Mouse (Mus musculus): ENCODE measurements around the gene Mrpl18.
"Not testable (repeated sequence)": the region's sequence is repeated elsewhere in the genome, so short reads cannot be mapped to it uniquely, and the experiment has no call there.

Gene Mrpl18

GRCm38 (mm10) chr17:12915881-12916583 is at the start of gene Mrpl18:
Mrpl18 (minus strand) TSS chr17:12916345.
- peak; percentile 95 for DNase-seq (ENCODE audit: low spot score)

GRCm38 (mm10) chr17:12963476-12963875 is 47.3 kb upstream of the Mrpl18 start:
- DNase-seq (ENCODE audit: low spot score) = no peak

- DNase-seq (ENCODE audit: low spot score) = peak; percentile 88
Measured at GRCm38 (mm10) chr17:12960331-12960873, 44.3 kb upstream of the Mrpl18 start, which contains the start of gene Acat2. Acat2 (minus strand) TSS chr17:12960747.

GRCm38 (mm10) chr17:12959377-12959776 is 43.2 kb upstream of the Mrpl18 start:
- DNase-seq (ENCODE audit: low spot score) = not testable (repeated sequence)

GRCm38 (mm10) chr17:12956664-12957063 is 40.5 kb upstream of the Mrpl18 start:
- DNase-seq (ENCODE audit: low spot score) = no peak

- DNase-seq (ENCODE audit: low spot score) = no peak
Measured at GRCm38 (mm10) chr17:12949669-12950068, 33.5 kb upstream of the Mrpl18 start.

GRCm38 (mm10) chr17:12942459-12943162 is 26.5 kb upstream of the Mrpl18 start:
- DNase-seq (ENCODE audit: low spot score) = no peak

- no peak for DNase-seq (ENCODE audit: low spot score)
Measured at GRCm38 (mm10) chr17:12941543-12942260, 25.6 kb upstream of the Mrpl18 start.

GRCm38 (mm10) chr17:12940151-12940805 is 24.1 kb upstream of the Mrpl18 start, which contains the start of gene Acat3:
Acat3 (minus strand) TSS chr17:12940600.
- peak; percentile 17 for DNase-seq (ENCODE audit: low spot score)

- not testable (repeated sequence) for DNase-seq (ENCODE audit: low spot score)
Measured at GRCm38 (mm10) chr17:12939377-12940148, 23.4 kb upstream of the Mrpl18 start.

GRCm38 (mm10) chr17:12938077-12938476 is 21.9 kb upstream of the Mrpl18 start:
- DNase-seq (ENCODE audit: low spot score) = no peak

- no peak for DNase-seq (ENCODE audit: low spot score)
Measured at GRCm38 (mm10) chr17:12937412-12937970, 21.3 kb upstream of the Mrpl18 start.

- DNase-seq (ENCODE audit: low spot score) = no peak
Measured at GRCm38 (mm10) chr17:12935719-12936118, 19.6 kb upstream of the Mrpl18 start.

- not testable (repeated sequence) for DNase-seq (ENCODE audit: low spot score)
Measured at GRCm38 (mm10) chr17:12931576-12931975, 15.4 kb upstream of the Mrpl18 start.

GRCm38 (mm10) chr17:12925703-12926180 is 9.6 kb upstream of the Mrpl18 start:
- no peak for DNase-seq (ENCODE audit: low spot score)

GRCm38 (mm10) chr17:12925001-12925400 is 8.9 kb upstream of the Mrpl18 start:
- no peak for DNase-seq (ENCODE audit: low spot score)

GRCm38 (mm10) chr17:12921073-12921472 is 4.9 kb upstream of the Mrpl18 start:
- DNase-seq (ENCODE audit: low spot score) = no peak

- no peak for DNase-seq (ENCODE audit: low spot score)
Measured at GRCm38 (mm10) chr17:12916588-12917380, 639 bp upstream of the Mrpl18 start.

- no peak for DNase-seq (ENCODE audit: low spot score)
Measured at GRCm38 (mm10) chr17:12915488-12915880, 661 bp downstream of the Mrpl18 start, which contains the start of gene Tcp1. Tcp1 (plus strand) TSS chr17:12915701.

GRCm38 (mm10) chr17:12910391-12910790 is 5.8 kb downstream of the Mrpl18 start:
- DNase-seq (ENCODE audit: low spot score) = no peak
